Mouse (Mus musculus): ENCODE measurements around the gene S1pr3. TPM values are rescaled to one million over a fixed set of nuclear protein-coding genes. Genes with fewer than 3 reads are reported as not detected.

S1pr3 gene
- 7.6 and 9.4 TPM in 2 replicates for polyA plus RNA-seq (2012; rRNA removed)

DNA sequence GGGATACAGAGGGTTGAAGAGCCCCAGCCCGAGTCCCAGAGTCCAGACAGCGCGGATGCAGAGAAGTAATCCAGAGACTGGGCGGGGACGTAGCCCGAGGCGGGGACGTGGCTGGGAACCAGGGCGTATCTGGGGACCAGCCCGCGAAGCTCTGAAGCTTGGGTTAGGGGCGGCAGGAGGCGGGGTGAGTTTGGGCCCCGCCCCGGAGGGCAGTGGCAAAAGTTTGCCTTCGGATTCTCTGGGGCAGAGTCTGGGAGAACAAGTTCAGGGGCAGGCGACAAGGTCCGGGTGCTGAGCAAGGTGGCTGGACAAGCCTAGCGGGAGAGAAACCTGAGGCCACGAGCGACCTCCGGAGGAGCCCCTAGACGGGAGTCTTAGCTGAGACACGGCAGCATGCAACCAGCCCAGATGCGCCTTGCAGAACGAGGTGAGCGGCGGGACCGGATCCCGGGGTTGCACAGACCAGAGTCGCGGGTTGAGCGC is at the start of gene S1pr3:
TSS of gene S1pr3 (plus strand) at position 121 of the 483 bp plus-strand sequence.

Other genes with a start within 250 kb of the S1pr3 start
- gene Nxnl2, start 237.6 kb upstream of the S1pr3 start, polyA plus RNA-seq (2012; rRNA removed) = 13.7 and 14.7 TPM in 2 replicates
- gene Shc3, start 160.8 kb downstream of the S1pr3 start, polyA plus RNA-seq (2012; rRNA removed) = 1.7 and 1.8 TPM in 2 replicates
- 28.8 and 55.1 TPM in 2 replicates for gene Cks2, start 236.6 kb downstream of the S1pr3 start, polyA plus RNA-seq (2012; rRNA removed)
- 26.3 and 26.6 TPM in 2 replicates for gene Secisbp2, start 243.1 kb downstream of the S1pr3 start, polyA plus RNA-seq (2012; rRNA removed)

Measured in ovary, adult 2 months (tissue).